Mouse (Mus musculus) lung, embryonic 16.5 days (tissue): ENCODE results near the gene Nup160. TPM values are rescaled to one million over a fixed set of nuclear protein-coding genes. Genes with fewer than 3 reads are reported as not detected.

Source experiments
- ATAC-seq: fragments of 200-750 bp; cut with Nextera tagmentation; 2 replicates; pipeline ENCODE4 v1.8.0; 2017; ENCODE audit warnings: low read depth, mild to moderate bottlenecking, moderate library complexity
- H3K27ac ChIP-seq: fragments of 300-500 bp; sonication (generic); 2 replicates; pipeline ENCODE4 v1.5.1; 2014; ENCODE audit warnings: mild to moderate bottlenecking, control low read depth, low read length
- H3K27me3 ChIP-seq: fragments of 300-500 bp; sonication (generic); 2 replicates; pipeline ENCODE4 v1.6.1; 2014; ENCODE audit warnings: low read depth, low read length, mixed read lengths; ENCODE audit not compliant: control insufficient read depth, insufficient read depth
- H3K36me3 ChIP-seq: fragments of 300-500 bp; sonication (generic); 2 replicates; pipeline ENCODE4 v1.6.1; 2014; ENCODE audit warnings: low read length; ENCODE audit not compliant: control insufficient read depth, insufficient read depth
- H3K4me1 ChIP-seq: fragments of 300-500 bp; sonication (generic); replicated peaks from 2 replicates; pipeline ENCODE4 v1.6.1; 2014; ENCODE audit warnings: low read length, mixed read lengths; ENCODE audit not compliant: control insufficient read depth, insufficient read depth
- H3K4me2 ChIP-seq: fragments of 300-500 bp; sonication (generic); 2 replicates; pipeline ENCODE4 v1.6.1; 2014; ENCODE audit warnings: low read depth, low read length, control low read depth
- H3K4me3 ChIP-seq: fragments of 300-500 bp; sonication (generic); 2 replicates; pipeline ENCODE4 v1.5.1; 2014; ENCODE audit warnings: mild to moderate bottlenecking, low read length, control low read depth
- H3K9ac ChIP-seq: fragments of 300-500 bp; sonication (generic); 2 replicates; pipeline ENCODE4 v1.6.1; 2014; ENCODE audit warnings: low read length, control low read depth
- H3K9me3 ChIP-seq: fragments of 300-500 bp; sonication (generic); 2 replicates; pipeline ENCODE4 v1.6.1; 2016; ENCODE audit warnings: low read length; ENCODE audit not compliant: control insufficient read depth
- WGBS: fragments of 180-500 bp; shearing (Covaris S2); extraction: QIAGEN DNeasy Blood & Tissue Kit; methylation state at CpG from one replicate; pipeline ENCODE4 v1.1.7; 2014; 5-methylcytosine and 5-hydroxymethylcytosine counted together
- polyA plus RNA-seq: library from polyadenylated mRNA; unstranded; fragments of >200 nt; fragmentation: Nextera tagmentation; extraction: Ambion mirVana; gene quantifications from 2 replicates; pipeline ENCODE4 v1.2.1, GENCODE M21; 2015

The Nup160 gene
- polyA plus RNA-seq, result 43.7 and 48.9 TPM in 2 replicates

DNA sequence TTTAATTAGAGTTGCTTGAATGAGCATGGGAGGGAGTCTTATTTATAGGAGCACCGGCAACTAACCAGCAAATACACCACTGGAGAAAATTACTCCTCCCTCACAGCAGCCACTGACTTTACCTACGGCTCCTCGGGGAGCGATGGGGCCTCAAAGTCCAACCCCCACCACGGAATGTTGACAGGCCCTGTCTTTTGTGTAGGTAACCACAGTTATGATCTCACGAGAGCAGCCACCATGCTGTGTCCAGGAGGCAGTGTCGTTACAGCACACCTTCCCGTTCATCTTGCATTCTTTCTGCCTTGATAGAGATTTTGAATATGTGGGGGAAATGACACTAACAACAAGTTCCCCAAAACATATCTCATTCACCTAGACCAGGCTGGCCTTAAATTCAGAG lies at the start of gene Nup160:
Gene Nup160, plus strand, starts transcription at position 209 of the 400 bp plus-strand sequence.
- Histone ChIP-seq H3K27me3 (no peaks in the 10 kb centered on the region), H3K4me2 (no peak within 1 kb of the TSS), H3K36me3 (0 out of 2 replicates have a peak, but pooled peaks cover 3% of the 10 kb centered on the region), H3K27ac (no peak within 1 kb of the TSS), H3K9ac (no peak within 1 kb of the TSS), H3K9me3 (no peaks in the 10 kb centered on the region), H3K4me1 (peaks cover 11% of the 10 kb centered on the region), H3K4me3 (no peak within 1 kb of the TSS)
- 82% methylated on average over 8 of the region's 8 CpGs for WGBS
- no peak for ATAC-seq

DNA sequence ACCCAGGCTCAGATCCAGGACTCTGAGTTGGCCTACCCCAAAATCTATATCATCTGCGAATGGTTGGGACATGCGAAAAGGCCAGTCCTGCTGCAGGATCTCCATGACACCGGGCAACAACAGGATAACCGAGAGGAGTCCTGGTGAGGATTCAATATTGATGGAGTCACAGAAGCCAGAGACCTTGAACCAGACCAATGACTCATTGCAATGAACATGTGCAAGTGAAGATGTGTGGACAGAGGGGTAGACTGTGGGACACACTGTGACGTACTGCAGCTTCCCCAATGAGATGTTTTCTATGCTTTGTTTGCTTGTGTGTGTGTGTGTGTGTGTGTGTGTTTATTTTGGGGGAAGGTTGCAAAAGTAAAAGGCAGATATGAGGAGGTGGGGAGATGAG lies 48.8 kb upstream of the Nup160 start:
- no peak overlapping the region for H3K4me2 ChIP-seq
- H3K4me3 ChIP-seq, result no peak overlapping the region
- H3K27ac ChIP-seq, result no peak overlapping the region
- H3K36me3 ChIP-seq, result no peaks in the 10 kb centered on the region
- ATAC-seq, result no peak
- H3K27me3 ChIP-seq, result no peaks in the 10 kb centered on the region
- H3K9ac ChIP-seq, result no peak overlapping the region
- 92% methylated on average over 5 of the region's 5 CpGs for WGBS
- peaks cover 7% of the 10 kb centered on the region; the same call in 1 of the 2 replicates for H3K4me1 ChIP-seq
- no peaks in the 10 kb centered on the region for H3K9me3 ChIP-seq

DNA sequence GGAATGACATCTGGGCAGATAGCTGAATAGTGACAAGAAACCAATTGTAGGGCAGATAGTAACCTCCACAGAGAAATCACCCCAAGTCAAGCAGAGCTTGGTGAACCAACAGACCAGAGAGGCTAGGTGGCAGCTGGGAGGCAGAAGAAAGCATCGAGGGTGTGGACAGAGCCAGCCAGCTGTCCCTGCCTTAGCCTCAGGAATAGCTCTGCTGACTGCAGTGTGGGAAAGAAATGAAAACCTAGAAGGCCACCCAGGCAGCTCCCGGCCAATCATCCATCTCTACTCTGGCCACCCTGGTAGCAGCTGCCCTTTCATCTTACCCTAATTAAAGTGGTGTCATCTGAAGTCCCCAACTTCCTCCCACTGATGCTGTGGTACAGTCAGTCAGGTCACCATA lies 47.5 kb upstream of the Nup160 start:
- H3K27me3 ChIP-seq, result no peaks in the 10 kb centered on the region
- H3K4me3 ChIP-seq, result no peak overlapping the region
- no peak overlapping the region for H3K9ac ChIP-seq
- WGBS, result 36% methylated on average over 2 of the region's 2 CpGs
- H3K4me1 ChIP-seq, result peaks cover 4% of the 10 kb centered on the region; the same call in 1 of the 2 replicates
- no peak overlapping the region for H3K27ac ChIP-seq
- ATAC-seq, result no peak
- H3K4me2 ChIP-seq, result no peak overlapping the region
- no peaks in the 10 kb centered on the region for H3K9me3 ChIP-seq
- H3K36me3 ChIP-seq, result no peaks in the 10 kb centered on the region

DNA sequence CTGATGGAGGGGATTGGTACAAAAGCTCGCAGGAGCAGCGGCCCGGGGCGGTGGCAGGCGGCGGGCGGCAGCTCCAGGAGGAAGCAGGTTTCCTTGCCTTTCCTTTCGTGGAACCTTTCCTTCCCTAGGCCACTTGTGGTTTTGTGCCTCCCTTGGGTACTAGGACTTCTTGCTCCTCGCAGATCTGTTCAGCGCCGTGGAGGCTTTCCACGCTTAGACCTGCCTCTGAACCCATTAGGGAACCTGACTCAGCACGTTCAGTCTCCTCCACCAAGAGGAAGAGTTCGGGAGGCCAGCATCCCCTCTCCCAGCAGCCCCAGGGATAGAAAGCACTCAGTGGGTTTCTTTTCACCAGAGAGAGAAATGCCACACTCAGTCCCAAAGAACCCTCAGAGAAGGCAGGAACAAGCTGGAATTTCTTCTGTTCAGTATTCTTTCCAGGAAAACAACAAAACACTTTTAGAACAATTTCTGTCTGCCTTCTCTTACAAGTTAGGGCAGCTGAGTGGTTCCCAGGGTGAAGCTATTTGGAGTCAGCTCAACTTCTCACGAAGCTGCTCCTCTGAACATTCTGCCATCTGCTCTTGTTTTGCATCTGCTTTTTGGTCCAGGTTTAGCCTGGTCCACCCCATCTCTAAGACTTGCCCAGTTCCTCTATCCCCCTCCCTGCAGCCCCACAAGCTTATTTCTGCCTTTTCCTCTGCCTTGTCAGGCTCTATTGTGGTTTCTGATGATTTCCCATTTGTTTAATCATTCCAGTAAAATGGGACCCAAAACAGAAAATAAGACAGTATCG lies 44.9 kb upstream of the Nup160 start:
- WGBS, result 73% methylated on average over 16 of the region's 16 CpGs
- Histone ChIP-seq H3K27ac (no peak overlapping the region), H3K9ac (no peak overlapping the region), H3K4me1 (peaks cover 6% of the 10 kb centered on the region; the same call in 1 of the 2 replicates), H3K4me3 (no peak overlapping the region), H3K36me3 (no peaks in the 10 kb centered on the region), H3K4me2 (no peak overlapping the region), H3K27me3 (no peaks in the 10 kb centered on the region), H3K9me3 (no peaks in the 10 kb centered on the region)
- ATAC-seq, result no peak

DNA sequence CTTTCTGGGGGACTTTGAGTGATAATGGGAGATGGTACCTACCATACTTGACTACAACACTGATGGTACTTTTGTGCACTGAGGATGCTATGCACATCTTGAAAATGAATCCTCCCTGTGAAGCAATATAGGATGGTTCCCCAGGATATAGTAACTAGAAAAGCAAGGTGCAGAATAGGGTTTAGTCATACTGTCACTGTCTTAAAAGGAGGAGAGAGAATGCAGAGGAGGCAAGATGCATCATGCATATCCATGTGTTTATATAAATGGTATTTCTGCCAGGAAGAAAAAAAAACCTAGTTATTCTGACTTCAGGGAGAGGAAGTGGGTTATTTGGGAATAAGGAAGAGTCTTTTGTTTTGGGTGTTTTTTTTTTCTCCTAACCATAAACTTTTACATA lies 42.3 kb upstream of the Nup160 start:
- no peak overlapping the region for H3K27ac ChIP-seq
- peaks cover 6% of the 10 kb centered on the region for H3K4me1 ChIP-seq
- no peaks in the 10 kb centered on the region for H3K36me3 ChIP-seq
- H3K9me3 ChIP-seq, result no peaks in the 10 kb centered on the region
- H3K4me2 ChIP-seq, result no peak overlapping the region
- no peaks in the 10 kb centered on the region for H3K27me3 ChIP-seq
- no peak overlapping the region for H3K4me3 ChIP-seq
- no peak for ATAC-seq
- H3K9ac ChIP-seq, result no peak overlapping the region

DNA sequence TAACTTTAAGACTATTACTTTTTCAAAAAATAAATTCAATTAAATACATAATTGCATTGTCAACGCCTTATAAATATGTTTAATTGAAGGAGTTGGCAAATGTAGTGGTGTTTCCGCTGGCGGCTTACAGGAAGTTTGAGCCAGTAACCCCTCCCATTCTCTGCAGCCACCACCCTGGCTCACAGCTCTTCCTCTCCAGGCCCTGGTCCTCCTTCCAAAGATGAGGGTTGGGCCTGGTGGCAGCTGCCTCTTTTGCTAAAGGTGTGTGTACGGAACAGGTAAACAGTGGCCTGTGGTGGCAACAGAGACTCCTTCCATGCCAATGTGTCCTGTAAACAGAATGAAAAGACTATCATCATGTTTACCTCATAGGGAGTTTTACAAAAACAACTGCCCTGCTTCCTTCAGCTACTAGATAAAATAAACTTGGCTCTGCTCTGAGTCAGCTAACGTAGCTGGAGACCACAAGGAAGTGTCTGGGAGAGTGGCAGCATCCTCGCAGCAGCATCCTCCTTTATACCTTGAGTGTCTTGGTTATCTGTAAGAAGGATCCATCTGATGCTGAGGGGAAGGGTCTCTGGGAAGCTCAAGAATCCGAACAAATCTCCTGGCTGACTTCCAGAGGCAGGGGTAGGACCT lies 41.8 kb upstream of the Nup160 start:
- Histone ChIP-seq H3K27me3 (no peaks in the 10 kb centered on the region), H3K9me3 (no peaks in the 10 kb centered on the region), H3K4me2 (no peak overlapping the region), H3K4me1 (peaks cover 11% of the 10 kb centered on the region), H3K4me3 (no peak overlapping the region), H3K27ac (peak overlapping the region; percentile 40), H3K36me3 (no peaks in the 10 kb centered on the region), H3K9ac (no peak overlapping the region)
- peak; percentile 64; the same call in 1 of the 2 replicates for ATAC-seq
- 48% methylated on average over 7 of the region's 7 CpGs for WGBS

DNA sequence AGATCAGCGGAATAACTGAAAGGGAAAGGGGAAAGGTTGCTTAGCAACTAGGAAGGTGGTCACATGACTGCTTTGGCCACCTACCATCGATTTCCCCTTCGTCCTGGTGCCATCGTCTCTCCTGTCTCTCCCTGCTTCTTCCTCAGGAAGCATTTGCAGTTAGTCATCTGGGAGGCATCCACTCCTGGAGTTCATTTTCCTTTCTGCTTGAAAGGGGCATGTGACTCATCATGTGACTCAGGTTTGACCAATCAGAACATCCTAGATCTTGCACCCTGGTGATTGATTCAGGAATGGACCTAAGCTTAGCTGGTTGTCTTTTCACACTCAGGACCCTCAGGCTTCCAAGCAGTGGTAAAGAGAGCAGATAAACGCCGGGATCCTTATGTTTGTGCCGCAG lies 40.2 kb upstream of the Nup160 start:
- Histone ChIP-seq H3K4me2 (no peak overlapping the region), H3K9ac (no peak overlapping the region), H3K27me3 (no peaks in the 10 kb centered on the region), H3K9me3 (no peaks in the 10 kb centered on the region), H3K36me3 (no peaks in the 10 kb centered on the region), H3K27ac (no peak overlapping the region), H3K4me1 (peaks cover 18% of the 10 kb centered on the region), H3K4me3 (no peak overlapping the region)
- no peak for ATAC-seq
- WGBS, result 82% methylated on average over 7 of the region's 7 CpGs

DNA sequence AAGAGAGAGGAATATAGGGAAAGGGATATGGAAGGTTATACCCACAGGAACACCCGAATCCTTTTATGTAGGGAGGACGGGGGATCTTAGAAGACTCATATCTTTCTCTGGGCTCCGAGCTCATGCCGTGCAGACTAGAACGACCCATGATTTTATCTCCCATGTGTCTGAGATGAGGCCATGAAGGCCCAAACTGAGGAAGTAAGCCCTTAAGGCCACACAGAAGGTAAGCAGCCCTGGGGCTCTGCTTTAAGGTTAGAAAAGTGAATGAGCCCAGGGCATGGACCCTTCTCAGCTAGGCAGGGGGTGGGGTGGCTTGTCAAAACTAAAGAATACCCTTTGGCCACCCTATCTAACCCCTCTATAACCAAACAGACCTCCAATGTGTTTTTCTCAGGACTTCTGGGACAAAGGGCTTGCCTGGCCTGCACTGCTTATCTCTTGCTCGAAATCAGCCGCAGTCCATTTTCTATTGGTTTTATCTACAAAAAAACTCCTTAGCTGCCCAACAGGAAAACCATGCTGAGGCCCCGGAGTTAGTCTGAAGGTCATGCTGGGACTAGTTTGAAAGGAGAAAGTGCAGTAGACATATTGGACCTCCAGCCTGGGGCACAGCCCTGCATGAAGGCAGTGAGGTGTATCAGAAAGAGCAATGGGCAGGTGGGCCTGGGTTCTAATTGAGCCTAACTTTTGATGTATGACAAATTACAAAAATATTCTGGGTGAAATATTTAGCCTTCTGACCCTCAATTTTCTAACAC lies 37.8 kb upstream of the Nup160 start:
- peaks cover 18% of the 10 kb centered on the region for H3K4me1 ChIP-seq
- H3K36me3 ChIP-seq, result no peaks in the 10 kb centered on the region
- 70% methylated on average over 8 of the region's 8 CpGs for WGBS
- H3K27me3 ChIP-seq, result no peaks in the 10 kb centered on the region
- H3K27ac ChIP-seq, result no peak overlapping the region
- no peak overlapping the region for H3K4me2 ChIP-seq
- H3K9ac ChIP-seq, result no peak overlapping the region
- no peaks in the 10 kb centered on the region for H3K9me3 ChIP-seq
- no peak overlapping the region for H3K4me3 ChIP-seq
- no peak for ATAC-seq
